Mouse (Mus musculus): Measurements from ENCODE around the gene Polr2e. TPM values are rescaled to one million over a fixed set of nuclear protein-coding genes. Genes with fewer than 3 reads are reported as not detected.

Polr2e gene
- total and polyA plus RNA-seq, 3 experiments: 105 to 194 (median 127) TPM

DNA sequence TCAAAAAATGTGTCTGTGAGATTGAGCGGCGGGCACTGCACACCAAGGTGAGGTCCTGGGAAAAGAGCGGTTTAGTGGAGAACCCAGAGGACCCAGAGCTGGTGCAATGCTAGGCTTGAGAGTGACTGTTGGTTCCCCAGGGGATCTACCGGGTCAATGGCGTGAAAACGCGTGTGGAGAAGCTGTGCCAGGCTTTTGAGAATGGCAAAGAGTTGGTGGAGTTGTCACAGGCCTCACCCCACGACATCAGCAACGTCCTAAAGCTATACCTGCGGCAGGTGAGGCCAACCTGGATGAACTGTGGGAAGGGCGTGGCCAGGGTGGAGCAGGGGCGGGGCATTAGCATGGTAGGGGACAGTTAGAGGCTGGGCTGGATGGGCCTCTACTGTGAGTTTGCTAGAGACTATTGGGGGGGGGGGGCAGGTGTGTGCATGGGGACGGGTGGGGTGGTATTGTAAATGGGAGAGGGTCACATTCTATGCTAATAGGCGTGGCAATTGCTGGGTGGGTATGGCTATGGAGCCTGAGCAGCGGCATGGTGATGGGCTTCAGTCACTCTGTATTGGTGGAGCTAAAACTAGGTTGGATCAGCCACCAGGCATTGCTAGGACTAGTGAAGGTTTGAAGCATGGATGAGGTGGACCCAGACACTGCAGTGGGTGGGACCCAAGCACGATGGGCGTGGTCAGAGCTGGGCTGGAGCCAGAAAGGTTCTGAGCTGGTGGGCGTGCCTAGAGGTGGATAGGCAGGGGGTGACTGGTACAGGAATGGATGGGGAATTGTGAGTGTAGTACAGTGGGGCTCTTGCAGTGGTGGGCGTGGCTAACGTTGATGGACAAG lies 11.7 kb downstream of the Polr2e start:
- DNase-seq (ENCODE audit: extremely low read depth): no peak
- Histone ChIP-seq H3K36me3 (replicated peaks in 1 of 2; ENCODE audit: control insufficient read depth in 1 of 2, insufficient read depth in 1 of 2, low read length in 1 of 2) (peaks cover 58 to 76% of the 10 kb centered on the region in 2 experiments), H3K27ac (ENCODE audit: insufficient read depth, low read depth) (no peak overlapping the region), H3K4me3 (replicated peaks in 1 of 3; ENCODE audit: low read depth in 2 of 3, low read length in 2 of 3, poor library complexity in 1 of 3) (no peak overlapping the region), H3K79me2 (replicated peaks; ENCODE audit: control insufficient read depth, extremely low read depth, insufficient read depth, poor library complexity, severe bottlenecking) (no peaks in the 10 kb centered on the region), H3K4me1 (ENCODE audit: control insufficient read depth in 1 of 2, insufficient read depth in 2 of 2) (peaks cover 41 to 66% of the 10 kb centered on the region in 2 experiments), H3K9me3 (replicated peaks; ENCODE audit: low read length) (no peaks in the 10 kb centered on the region), H3K9ac (ENCODE audit: insufficient read depth, low read depth) (no peak overlapping the region), H3K4me2 (ENCODE audit: insufficient read depth, low read depth, poor library complexity, severe bottlenecking) (no peak overlapping the region), H3K27me3 (replicated peaks) (no peaks in the 10 kb centered on the region)
- TF ChIP-seq SMC3 (IDR thresholded peaks at IDR 0.05; ENCODE audit: low read depth, low read length) (no peak), CTCF (conservative IDR thresholded peaks at IDR 0.05 in 1 of 2, IDR thresholded peaks at IDR 0.05 in 1 of 2; ENCODE audit: low read depth in 2 of 2, low read length in 2 of 2) (no peak), UBTF (IDR thresholded peaks at IDR 0.05; ENCODE audit: low read depth, low read length) (no peak), IRF4 (IDR thresholded peaks at IDR 0.05; ENCODE audit: low read depth, low read length) (no peak), RCOR1 (conservative IDR thresholded peaks at IDR 0.05; ENCODE audit: low read depth, low read length) (no peak), ZMIZ1 (IDR thresholded peaks at IDR 0.05; ENCODE audit: low read depth, low read length) (no peak), NRF1 (IDR thresholded peaks at IDR 0.05; ENCODE audit: low read depth, low read length) (no peak), ELF1 (IDR thresholded peaks at IDR 0.05; ENCODE audit: low read depth, low read length) (no peak), MAFK (IDR thresholded peaks at IDR 0.05; ENCODE audit: insufficient replicate concordance, low read length) (no peak)
- in situ Hi-C loops (cut with MboI; ENCODE audit: low pct_ligation_motif_present, low pct_unique_long_range_greater_than_20kb, low sequenced_read_pairs) (no loop called here), dilution Hi-C loops (cut with MboI; ENCODE audit: extremely low pct_ligation_motif_present, extremely low pct_unique_long_range_greater_than_20kb, low sequenced_read_pairs) (no loop called here)

DNA sequence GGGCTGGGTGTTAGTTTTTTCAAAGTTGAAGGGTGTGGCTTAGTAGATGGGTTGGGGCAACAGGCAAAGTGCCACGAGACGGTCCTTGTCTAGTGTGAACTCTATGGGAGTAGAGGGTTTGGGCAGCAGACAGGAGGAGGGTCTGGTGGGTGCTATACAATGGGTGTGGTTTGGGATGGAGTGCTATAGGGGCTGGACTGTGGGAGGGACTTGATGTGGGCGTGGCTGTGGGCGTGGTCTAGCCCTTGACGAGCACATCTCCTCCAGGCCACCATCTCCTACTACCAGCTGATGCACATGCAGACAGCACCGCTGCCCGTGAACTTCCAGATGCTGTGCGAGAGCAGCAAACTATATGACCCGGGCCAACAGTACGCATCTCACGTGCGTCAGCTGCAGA lies 13.7 kb downstream of the Polr2e start:
- H3K4me1 ChIP-seq (ENCODE audit: control insufficient read depth in 1 of 2, insufficient read depth in 2 of 2): peaks cover 31 to 47% of the 10 kb centered on the region in 2 experiments
- in situ Hi-C loops (cut with MboI; ENCODE audit: low pct_ligation_motif_present, low pct_unique_long_range_greater_than_20kb, low sequenced_read_pairs): no loop called here
- H3K27ac ChIP-seq (ENCODE audit: insufficient read depth, low read depth): no peak overlapping the region
- H3K9ac ChIP-seq (ENCODE audit: insufficient read depth, low read depth): no peak overlapping the region
- no peak overlapping the region for H3K4me3 ChIP-seq (replicated peaks in 1 of 3; ENCODE audit: low read depth in 2 of 3, low read length in 2 of 3, poor library complexity in 1 of 3)
- no peaks in the 10 kb centered on the region for H3K79me2 ChIP-seq (replicated peaks; ENCODE audit: control insufficient read depth, extremely low read depth, insufficient read depth, poor library complexity, severe bottlenecking)
- no peaks in the 10 kb centered on the region for H3K27me3 ChIP-seq (replicated peaks)
- peaks cover 66 to 82% of the 10 kb centered on the region in 2 experiments for H3K36me3 ChIP-seq (replicated peaks in 1 of 2; ENCODE audit: control insufficient read depth in 1 of 2, insufficient read depth in 1 of 2, low read length in 1 of 2)
- DNase-seq (ENCODE audit: extremely low read depth): peak; percentile 62
- no peak for TF ChIP-seq RAD21 (IDR thresholded peaks at IDR 0.05; ENCODE audit: low read depth, low read length)
- no peak for TF ChIP-seq MAX (IDR thresholded peaks at IDR 0.05; ENCODE audit: low read length)
- TF ChIP-seq UBTF (IDR thresholded peaks at IDR 0.05; ENCODE audit: low read depth, low read length): no peak
- no peak for TF ChIP-seq IRF4 (IDR thresholded peaks at IDR 0.05; ENCODE audit: low read depth, low read length)
- TF ChIP-seq CTCF (conservative IDR thresholded peaks at IDR 0.05 in 1 of 2, IDR thresholded peaks at IDR 0.05 in 1 of 2; ENCODE audit: low read depth in 2 of 2, low read length in 2 of 2): no peak
- TF ChIP-seq ETS1 (conservative IDR thresholded peaks at IDR 0.05; ENCODE audit: low read depth, low read length): no peak
- no peak for TF ChIP-seq SMC3 (IDR thresholded peaks at IDR 0.05; ENCODE audit: low read depth, low read length)
- TF ChIP-seq RCOR1 (conservative IDR thresholded peaks at IDR 0.05; ENCODE audit: low read depth, low read length): no peak
- TF ChIP-seq TBP (conservative IDR thresholded peaks at IDR 0.05; ENCODE audit: low read depth, low read length): no peak
- TF ChIP-seq ZNF384 (IDR thresholded peaks at IDR 0.05; ENCODE audit: low read depth, low read length): no peak
- no peak for TF ChIP-seq MXI1 (IDR thresholded peaks at IDR 0.05; ENCODE audit: low read depth, low read length)
- TF ChIP-seq POLR2A (IDR thresholded peaks at IDR 0.05; ENCODE audit: low read depth, low read length): no peak
- TF ChIP-seq CHD2 (IDR thresholded peaks at IDR 0.05; ENCODE audit: low read length): no peak
- no peak for TF ChIP-seq MEF2A (IDR thresholded peaks at IDR 0.05; ENCODE audit: borderline replicate concordance, low read depth, low read length)
- TF ChIP-seq MYC (IDR thresholded peaks at IDR 0.05; ENCODE audit: low read depth, low read length): no peak
- TF ChIP-seq E2F4 (IDR thresholded peaks at IDR 0.05; ENCODE audit: insufficient replicate concordance, low read depth, low read length): no peak
- no peak for TF ChIP-seq ZKSCAN1 (IDR thresholded peaks at IDR 0.05; ENCODE audit: borderline replicate concordance, low read depth, low read length)
- no peak for TF ChIP-seq NELFE (IDR thresholded peaks at IDR 0.05; ENCODE audit: low read depth, low read length)
- TF ChIP-seq MAZ (IDR thresholded peaks at IDR 0.05; ENCODE audit: low read depth, low read length): no peak
- TF ChIP-seq ELF1 (IDR thresholded peaks at IDR 0.05; ENCODE audit: low read depth, low read length): no peak
- no peak overlapping the region for H3K4me2 ChIP-seq (ENCODE audit: insufficient read depth, low read depth, poor library complexity, severe bottlenecking)
- dilution Hi-C loops (cut with MboI; ENCODE audit: extremely low pct_ligation_motif_present, extremely low pct_unique_long_range_greater_than_20kb, low sequenced_read_pairs): no loop called here
- no peaks in the 10 kb centered on the region for H3K9me3 ChIP-seq (replicated peaks; ENCODE audit: low read length)
